Mouse (Mus musculus): ENCODE results near the gene Lmntd1.

GRCm38 (mm10) chr6:145640971-145641506, 26.9 kb upstream of the Lmntd1 start:
- TF ChIP-seq ZMIZ1 (IDR thresholded peaks at IDR 0.05; ENCODE audit: low read depth, low read length) (no peak), SMC3 (IDR thresholded peaks at IDR 0.05; ENCODE audit: low read depth, low read length) (no peak)

Data from CH12.LX (cell line).